Mouse (Mus musculus) ES-Bruce4 (cell line): ENCODE measurements around the gene Cul7. TPM values are rescaled to one million over a fixed set of nuclear protein-coding genes. Genes with fewer than 3 reads are reported as not detected.

Experiments
- H3K27ac ChIP-seq: 2 replicates; pipeline ENCODE4 v1.5.1; 2012; ENCODE audit warnings: low read length, inconsistent platforms; ENCODE audit not compliant: insufficient read depth
- H3K27me3 ChIP-seq: 2 replicates; pipeline ENCODE4 v1.6.1; 2012; ENCODE audit warnings: mild to moderate bottlenecking, low read length, inconsistent platforms; ENCODE audit not compliant: control insufficient read depth, poor library complexity, insufficient read depth, severe bottlenecking
- H3K36me3 ChIP-seq: 2 replicates; pipeline ENCODE4 v1.6.1; 2012; ENCODE audit warnings: inconsistent platforms, mild to moderate bottlenecking, low read length, moderate library complexity; ENCODE audit not compliant: control insufficient read depth, poor library complexity, insufficient read depth, severe bottlenecking
- H3K4me1 ChIP-seq: one replicate; pipeline ENCODE4 v1.8.1; 2011; ENCODE audit warnings: low read length; ENCODE audit not compliant: control insufficient read depth, insufficient read depth
- H3K4me3 ChIP-seq: 2 replicates; pipeline ENCODE4 v1.5.1; 2011; ENCODE audit warnings: low read depth, mild to moderate bottlenecking, low read length
- H3K9ac ChIP-seq: 2 replicates; pipeline ENCODE4 v1.6.1; 2012; ENCODE audit warnings: low read depth, mild to moderate bottlenecking, inconsistent platforms; ENCODE audit not compliant: poor library complexity, severe bottlenecking
- H3K9me3 ChIP-seq: replicated peaks from 2 replicates; pipeline ENCODE4 v1.6.1; 2012; ENCODE audit warnings: mild to moderate bottlenecking, low read length, inconsistent platforms; ENCODE audit not compliant: control insufficient read depth, poor library complexity, insufficient read depth, severe bottlenecking
- CTCF ChIP-seq: IDR thresholded peaks from one replicate; pipeline ENCODE4 v1.8.1; 2011; ENCODE audit warnings: low read depth, low read length
- EP300 ChIP-seq: IDR thresholded peaks from 2 replicates; pipeline ENCODE4 v1.6.1; 2011; ENCODE audit warnings: low read depth, low read length; ENCODE audit not compliant: insufficient read depth
- POLR2A ChIP-seq: IDR thresholded peaks from one replicate; pipeline ENCODE4 v1.8.1; 2011; ENCODE audit warnings: low read length; ENCODE audit not compliant: insufficient read depth
- polyA plus RNA-seq: library from polyadenylated mRNA; stranded (reverse); fragments of >200 nt; gene quantifications from 2 replicates; pipeline ENCODE4 v1.2.4, GENCODE M21; 2011; ENCODE audit warnings: low read depth; ENCODE audit not compliant: missing spikeins, insufficient read depth, insufficient read length

The Cul7 gene
- polyA plus RNA-seq, 1 experiment, result 67.1 TPM

- H3K9ac ChIP-seq, result peak overlapping the region; percentile 45
- peak overlapping the region; percentile 89 for H3K27ac ChIP-seq
- no peaks in the 10 kb centered on the region for H3K36me3 ChIP-seq
- no peak for TF ChIP-seq CTCF
- TF ChIP-seq POLR2A, result no peak
- TF ChIP-seq EP300, result 0 out of 2 replicates have a peak, but pooled peaks have one; percentile 64
- no peaks in the 10 kb centered on the region for H3K9me3 ChIP-seq
- no peaks in the 10 kb centered on the region for H3K27me3 ChIP-seq
- peaks cover 27% of the 10 kb centered on the region for H3K4me1 ChIP-seq
- peak overlapping the region; percentile 20; the same call in 1 of the 2 replicates for H3K4me3 ChIP-seq
Measured at GRCm38 (mm10) chr17:46618394-46618768, 31.8 kb upstream of the Cul7 start.

- peak overlapping the region; percentile 89 for H3K27ac ChIP-seq
- peak overlapping the region; percentile 45 for H3K9ac ChIP-seq
- H3K4me3 ChIP-seq, result peak overlapping the region; percentile 1; the same call in 1 of the 2 replicates
- no peaks in the 10 kb centered on the region for H3K9me3 ChIP-seq
- no peaks in the 10 kb centered on the region for H3K27me3 ChIP-seq
- no peaks in the 10 kb centered on the region for H3K36me3 ChIP-seq
- peaks cover 24% of the 10 kb centered on the region for H3K4me1 ChIP-seq
- TF ChIP-seq POLR2A (no peak), CTCF (no peak), EP300 (no peak)
Measured at GRCm38 (mm10) chr17:46618769-46619682, 31.1 kb upstream of the Cul7 start.

- Histone ChIP-seq H3K4me1 (peaks cover 24% of the 10 kb centered on the region), H3K27ac (peak overlapping the region; percentile 89), H3K9ac (peak overlapping the region; percentile 45), H3K27me3 (no peaks in the 10 kb centered on the region), H3K9me3 (no peaks in the 10 kb centered on the region), H3K4me3 (no peak overlapping the region), H3K36me3 (no peaks in the 10 kb centered on the region)
- TF ChIP-seq POLR2A, result no peak
- TF ChIP-seq CTCF, result no peak
- no peak for TF ChIP-seq EP300
Measured at GRCm38 (mm10) chr17:46619683-46620357, 30.3 kb upstream of the Cul7 start.

- Histone ChIP-seq H3K27me3 (no peaks in the 10 kb centered on the region), H3K36me3 (no peaks in the 10 kb centered on the region), H3K27ac (no peak overlapping the region), H3K9ac (no peak overlapping the region), H3K4me1 (peaks cover 22% of the 10 kb centered on the region), H3K4me3 (no peak overlapping the region), H3K9me3 (no peaks in the 10 kb centered on the region)
- TF ChIP-seq EP300, result no peak
- TF ChIP-seq CTCF, result no peak
- no peak for TF ChIP-seq POLR2A
Measured at GRCm38 (mm10) chr17:46621324-46621723, 28.8 kb upstream of the Cul7 start.

GRCm38 (mm10) chr17:46622269-46622668, 27.9 kb upstream of the Cul7 start:
- no peak overlapping the region for H3K27ac ChIP-seq
- peaks cover 23% of the 10 kb centered on the region for H3K4me1 ChIP-seq
- no peak overlapping the region for H3K4me3 ChIP-seq
- H3K36me3 ChIP-seq, result no peaks in the 10 kb centered on the region
- no peaks in the 10 kb centered on the region for H3K27me3 ChIP-seq
- H3K9ac ChIP-seq, result peak overlapping the region; percentile 30
- no peaks in the 10 kb centered on the region for H3K9me3 ChIP-seq
- TF ChIP-seq CTCF (no peak), EP300 (no peak), POLR2A (no peak)
